In genomic region chr4:62991336-62991735, GRCm38 (mm10) we compare ENCODE assay signal across 15 mouse cellular contexts.
"Had no signal": no experiment of that assay in that cellular context is flagged by ENCODE, and none has a peak within 500 bp of the region (broad histone marks: within the 10 kb centered on the region; RNA-seq: fewer than 3 reads in every experiment).

No protein-coding gene starts in this region.

- H3K4me1 ChIP-seq: limb, embryonic 12.5 days; liver, embryonic 15.5 days had no signal

- H3K9me3 ChIP-seq: kidney, embryonic 15.5 days; liver, embryonic 15.5 days; neural tube, embryonic 13.5 days had no signal

- DNase-seq: kidney, adult 18-20 months; kidney, postnatal 14 days; liver; lung, adult 2 months; lung, postnatal 36 days; midbrain, embryonic 14.5 days; retina, postnatal 1 day; right cerebral cortex, postnatal 4 days; spleen, adult 18-20 months; thymus, postnatal 4 days had no signal

- H3K27me3 ChIP-seq: kidney, embryonic 15.5 days; limb, embryonic 12.5 days; liver, embryonic 15.5 days; neural tube, embryonic 13.5 days had no signal

- H3K27ac ChIP-seq: kidney, embryonic 15.5 days; limb, embryonic 12.5 days; liver, embryonic 15.5 days; neural tube, embryonic 13.5 days had no signal

- H3K4me2 ChIP-seq: kidney, embryonic 15.5 days; limb, embryonic 12.5 days; liver, embryonic 15.5 days; neural tube, embryonic 13.5 days had no signal

- H3K4me3 ChIP-seq: kidney, embryonic 15.5 days; limb, embryonic 12.5 days; liver, embryonic 15.5 days; neural tube, embryonic 13.5 days had no signal

- H3K9ac ChIP-seq: kidney, embryonic 15.5 days; limb, embryonic 12.5 days; liver, embryonic 15.5 days; neural tube, embryonic 13.5 days had no signal

- H3K36me3 ChIP-seq: liver, embryonic 15.5 days had no signal

- ATAC-seq: lung, postnatal 0 days had no signal
